Mouse (Mus musculus) heart, embryonic 10.5 days (tissue): ENCODE data around the gene Tpx2. TPM values are rescaled to one million over a fixed set of nuclear protein-coding genes. Genes with fewer than 3 reads are reported as not detected.

Experiments used
- DNase-seq: peaks from one replicate; pipeline ENCODE4 v3.0.0-alpha.2; 2017; ENCODE audit warnings: low spot score
- H3K27ac ChIP-seq: fragments of 300-500 bp; sonication (generic); 2 replicates; pipeline ENCODE4 v1.5.1; 2016; ENCODE audit warnings: mild to moderate bottlenecking
- H3K27me3 ChIP-seq: fragments of 300-500 bp; sonication (generic); 2 replicates; pipeline ENCODE4 v1.6.1; 2016; ENCODE audit warnings: mild to moderate bottlenecking; ENCODE audit not compliant: poor library complexity, insufficient read depth, severe bottlenecking
- H3K36me3 ChIP-seq: fragments of 300-500 bp; sonication (generic); 2 replicates; pipeline ENCODE4 v1.6.1; 2016; ENCODE audit warnings: mild to moderate bottlenecking, moderate library complexity
- H3K4me1 ChIP-seq: fragments of 300-500 bp; sonication (generic); 2 replicates; pipeline ENCODE4 v1.6.1; 2016; ENCODE audit warnings: mild to moderate bottlenecking
- H3K4me3 ChIP-seq: fragments of 300-500 bp; sonication (generic); 2 replicates; pipeline ENCODE4 v1.5.1; 2016; ENCODE audit warnings: mild to moderate bottlenecking, moderate library complexity
- H3K9me3 ChIP-seq: fragments of 300-500 bp; sonication (generic); 2 replicates; pipeline ENCODE4 v1.6.1; 2016; ENCODE audit warnings: mild to moderate bottlenecking, moderate library complexity
- WGBS: fragments of 180-500 bp; shearing (Covaris S2); methylation state at CpG from one replicate; pipeline ENCODE4 v1.1.7; 2016; 5-methylcytosine and 5-hydroxymethylcytosine counted together
- polyA plus RNA-seq: library from polyadenylated mRNA; unstranded; fragments of >200 nt; fragmentation: Nextera tagmentation; extraction: Ambion mirVana; gene quantifications from 2 replicates; pipeline ENCODE4 v1.2.1, GENCODE M21; 2016

Gene Tpx2
- polyA plus RNA-seq, 1 experiment from 2014 or later: 97.0 TPM

DNA sequence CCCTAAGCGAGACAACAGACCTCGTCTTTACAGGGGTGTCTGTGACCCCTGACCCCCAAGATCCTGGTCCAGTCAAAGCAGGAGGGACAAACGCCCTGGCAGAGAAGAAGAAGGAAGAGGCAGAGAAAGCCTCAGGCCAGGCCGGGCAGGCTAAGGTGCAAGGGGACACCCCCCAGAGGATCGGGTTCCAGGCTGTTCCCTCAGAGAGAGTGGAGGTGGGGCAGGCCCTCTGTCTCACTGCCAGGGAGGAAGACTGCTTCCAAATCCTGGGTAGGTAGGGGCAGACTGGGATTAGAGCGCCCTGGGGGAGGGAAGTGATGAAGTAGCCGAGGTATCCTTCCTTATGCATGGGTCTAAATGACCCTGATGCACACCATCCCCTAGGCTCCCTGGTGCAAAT lies 65.7 kb downstream of the Tpx2 start:
- no peak overlapping the region for H3K4me3 ChIP-seq
- no peaks in the 10 kb centered on the region for H3K9me3 ChIP-seq
- DNase-seq: no peak
- H3K27me3 ChIP-seq: peaks cover 65% of the 10 kb centered on the region
- H3K36me3 ChIP-seq: no peaks in the 10 kb centered on the region
- 34% methylated on average over 7 of the region's 7 CpGs for WGBS
- H3K4me1 ChIP-seq: peaks cover 42% of the 10 kb centered on the region
- no peak overlapping the region for H3K27ac ChIP-seq

DNA sequence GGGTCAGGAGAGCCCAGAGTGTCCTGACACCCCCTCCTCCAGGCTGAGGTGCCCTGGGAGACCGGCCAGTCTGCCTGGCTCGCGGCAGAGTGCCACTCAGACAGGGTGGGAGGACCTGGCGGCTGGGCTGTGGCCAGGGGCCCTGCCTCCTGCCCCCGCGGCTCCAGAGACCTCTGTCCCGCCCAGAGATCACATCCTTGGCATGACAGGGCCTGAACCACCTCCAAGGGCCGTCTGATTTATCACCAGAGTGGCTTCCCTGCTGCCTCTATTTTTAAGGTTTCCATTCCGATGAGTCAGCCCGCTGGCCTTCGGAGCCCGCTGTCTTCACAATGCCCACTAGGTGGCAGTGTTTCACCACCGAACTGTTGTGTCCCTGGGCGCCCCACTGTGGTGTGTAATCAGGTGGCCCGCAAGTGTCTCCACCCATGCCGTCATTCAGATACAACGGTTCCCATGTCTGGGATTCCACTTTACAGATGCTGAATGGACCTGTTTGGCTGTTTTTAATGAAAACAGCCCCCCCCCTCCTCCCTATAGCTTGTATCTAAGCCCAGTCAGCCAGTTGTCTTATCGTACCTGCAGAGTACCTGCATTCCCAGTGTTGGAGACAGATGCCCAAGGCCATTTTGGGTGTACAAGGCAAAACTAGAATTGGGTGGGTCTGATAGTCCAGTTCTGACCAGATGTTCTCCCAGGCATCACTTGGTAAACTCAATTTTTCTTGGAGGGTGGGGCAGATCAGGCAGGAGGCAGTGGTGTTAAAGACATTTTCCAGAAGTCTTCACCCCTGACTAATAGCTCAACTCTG lies 66.8 kb downstream of the Tpx2 start:
- H3K27me3 ChIP-seq: peaks cover 65% of the 10 kb centered on the region
- peaks cover 49% of the 10 kb centered on the region for H3K4me1 ChIP-seq
- H3K9me3 ChIP-seq: no peaks in the 10 kb centered on the region
- H3K27ac ChIP-seq: no peak overlapping the region
- WGBS: 4% methylated on average over 18 of the region's 18 CpGs
- H3K4me3 ChIP-seq: peak overlapping the region; percentile 49
- H3K36me3 ChIP-seq: no peaks in the 10 kb centered on the region
- peak; percentile 89 for DNase-seq

GRCm38 (mm10) chr2:152915453-152915852 lies 67.7 kb downstream of the Tpx2 start:
- Histone ChIP-seq H3K9me3 (no peaks in the 10 kb centered on the region), H3K4me1 (peaks cover 49% of the 10 kb centered on the region), H3K27ac (no peak overlapping the region), H3K4me3 (no peak overlapping the region), H3K27me3 (peaks cover 67% of the 10 kb centered on the region), H3K36me3 (no peaks in the 10 kb centered on the region)
- WGBS: 67% methylated on average over 4 of the region's 4 CpGs
- no peak for DNase-seq

DNA sequence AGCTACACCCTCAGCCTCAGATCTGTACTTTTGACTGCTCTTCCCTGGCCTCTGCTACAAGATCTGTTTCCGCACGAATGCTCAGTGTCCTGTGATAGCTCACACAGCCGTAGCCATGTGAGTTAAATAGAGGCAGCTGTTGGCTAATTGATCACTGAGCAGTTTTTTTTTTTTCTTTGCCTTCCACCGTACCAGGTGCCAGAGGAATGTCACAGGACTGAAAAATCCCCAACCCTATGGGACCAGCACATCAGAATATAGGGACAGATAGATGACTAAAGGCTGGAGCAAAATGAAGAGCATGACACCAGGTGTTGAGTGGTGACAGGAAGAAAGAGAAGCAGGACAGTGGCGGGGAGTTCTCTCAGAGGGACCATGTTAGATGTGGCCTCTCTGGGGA lies 68.3 kb downstream of the Tpx2 start:
- Histone ChIP-seq H3K36me3 (no peaks in the 10 kb centered on the region), H3K4me3 (no peak overlapping the region), H3K27ac (no peak overlapping the region), H3K4me1 (peaks cover 46% of the 10 kb centered on the region), H3K27me3 (peaks cover 67% of the 10 kb centered on the region), H3K9me3 (no peaks in the 10 kb centered on the region)
- WGBS: 47% methylated on average over 5 of the region's 5 CpGs
- DNase-seq: no peak

- Histone ChIP-seq H3K36me3 (no peaks in the 10 kb centered on the region), H3K4me1 (peaks cover 47% of the 10 kb centered on the region), H3K27me3 (peaks cover 57% of the 10 kb centered on the region), H3K27ac (0 out of 2 replicates have a peak overlapping the region, but pooled peaks have one; percentile 36), H3K9me3 (no peaks in the 10 kb centered on the region), H3K4me3 (no peak overlapping the region)
- DNase-seq: no peak
- WGBS: 50% methylated on average over 9 of the region's 9 CpGs
These were observed 69.9 kb downstream of the Tpx2 start for GRCm38 (mm10) chr2:152917671-152918070.

DNA sequence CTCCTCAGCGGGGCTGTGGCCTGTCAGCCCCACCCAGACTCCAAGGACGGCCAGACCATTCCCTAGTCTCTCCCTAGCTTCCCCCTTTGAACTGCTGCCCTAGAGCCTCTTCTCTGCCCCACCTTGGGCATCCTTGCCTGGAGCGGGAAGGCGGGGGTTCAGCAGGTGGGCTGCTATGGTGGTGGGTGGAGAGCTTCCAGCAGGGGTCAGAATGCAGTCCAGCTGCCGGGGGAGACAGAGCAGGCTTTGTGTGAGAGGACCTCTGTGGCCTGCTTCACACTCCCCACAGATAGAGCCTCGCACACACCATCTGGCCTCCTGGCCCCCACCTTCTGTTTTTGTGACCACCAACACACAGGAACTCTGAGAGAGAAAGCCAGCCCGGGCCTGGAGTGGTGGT lies 74.6 kb downstream of the Tpx2 start:
- 32% methylated on average over 7 of the region's 7 CpGs for WGBS
- no peak for DNase-seq
- H3K4me1 ChIP-seq: peaks cover 62% of the 10 kb centered on the region
- H3K9me3 ChIP-seq: no peaks in the 10 kb centered on the region
- H3K27ac ChIP-seq: peak overlapping the region; percentile 45
- no peaks in the 10 kb centered on the region for H3K36me3 ChIP-seq
- peaks cover 35% of the 10 kb centered on the region; the same call in 1 of the 2 replicates for H3K27me3 ChIP-seq
- no peak overlapping the region for H3K4me3 ChIP-seq

DNA sequence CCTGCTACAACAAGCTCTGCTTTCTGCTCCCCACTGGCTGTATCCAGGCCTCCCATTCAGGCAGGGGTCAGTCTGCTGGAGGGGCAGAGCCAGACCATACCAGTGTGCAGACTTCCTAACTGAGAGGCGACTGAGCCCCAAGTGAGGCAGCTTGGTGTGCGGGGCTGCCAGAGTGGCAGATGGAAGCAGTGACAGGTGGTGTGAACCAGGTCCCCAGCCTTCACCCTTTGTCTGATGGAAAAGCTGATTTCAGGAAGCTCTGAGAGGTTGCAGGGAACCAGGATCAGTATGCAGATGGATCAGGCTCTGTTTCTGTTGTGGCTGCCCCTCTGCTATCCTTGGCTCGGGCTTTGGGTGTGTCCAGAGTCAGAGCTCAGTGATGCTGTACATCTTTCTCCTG lies 75.9 kb downstream of the Tpx2 start:
- Histone ChIP-seq H3K9me3 (no peaks in the 10 kb centered on the region), H3K4me1 (peaks cover 61% of the 10 kb centered on the region), H3K36me3 (no peaks in the 10 kb centered on the region), H3K4me3 (no peak overlapping the region), H3K27me3 (peaks cover 33% of the 10 kb centered on the region; the same call in 1 of the 2 replicates), H3K27ac (0 out of 2 replicates have a peak overlapping the region, but pooled peaks have one; percentile 48)
- no peak for DNase-seq
- WGBS: 79% methylated on average over 3 of the region's 3 CpGs

DNA sequence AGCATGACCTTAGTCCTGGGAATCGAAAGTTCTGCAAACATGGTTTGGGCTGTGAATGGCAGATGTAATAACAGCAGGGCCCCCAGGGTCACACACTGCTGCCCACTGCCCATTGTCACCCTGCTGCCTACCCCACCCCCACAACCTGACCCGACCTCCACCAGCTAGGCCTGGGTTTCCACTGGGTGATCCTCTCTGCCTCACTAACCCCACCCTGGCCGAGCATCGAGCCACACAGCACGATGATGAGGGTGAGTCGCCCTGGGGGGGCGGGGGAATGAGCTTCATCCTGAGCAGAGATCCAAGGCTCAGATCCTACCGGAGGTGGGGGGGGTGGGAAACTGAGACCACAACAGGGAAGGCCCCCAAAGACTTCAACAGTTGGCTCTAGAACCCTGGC lies 76.4 kb downstream of the Tpx2 start:
- Histone ChIP-seq H3K27ac (peak overlapping the region; percentile 48), H3K27me3 (peaks cover 33% of the 10 kb centered on the region; the same call in 1 of the 2 replicates), H3K4me1 (peaks cover 56% of the 10 kb centered on the region), H3K4me3 (no peak overlapping the region), H3K9me3 (no peaks in the 10 kb centered on the region), H3K36me3 (no peaks in the 10 kb centered on the region)
- no peak for DNase-seq
- 65% methylated on average over 8 of the region's 8 CpGs for WGBS

- no peak overlapping the region for H3K4me3 ChIP-seq
- whole genome bisulfite sequencing: 59% methylated on average over 5 of the region's 5 CpGs
- H3K4me1 ChIP-seq: peaks cover 56% of the 10 kb centered on the region
- H3K27ac ChIP-seq: peak overlapping the region; percentile 75
- no peak for DNase-seq
- H3K9me3 ChIP-seq: no peaks in the 10 kb centered on the region
- H3K27me3 ChIP-seq: peaks cover 33% of the 10 kb centered on the region; the same call in 1 of the 2 replicates
- no peaks in the 10 kb centered on the region for H3K36me3 ChIP-seq
These were observed 76.8 kb downstream of the Tpx2 start for GRCm38 (mm10) chr2:152924543-152924942.

DNA sequence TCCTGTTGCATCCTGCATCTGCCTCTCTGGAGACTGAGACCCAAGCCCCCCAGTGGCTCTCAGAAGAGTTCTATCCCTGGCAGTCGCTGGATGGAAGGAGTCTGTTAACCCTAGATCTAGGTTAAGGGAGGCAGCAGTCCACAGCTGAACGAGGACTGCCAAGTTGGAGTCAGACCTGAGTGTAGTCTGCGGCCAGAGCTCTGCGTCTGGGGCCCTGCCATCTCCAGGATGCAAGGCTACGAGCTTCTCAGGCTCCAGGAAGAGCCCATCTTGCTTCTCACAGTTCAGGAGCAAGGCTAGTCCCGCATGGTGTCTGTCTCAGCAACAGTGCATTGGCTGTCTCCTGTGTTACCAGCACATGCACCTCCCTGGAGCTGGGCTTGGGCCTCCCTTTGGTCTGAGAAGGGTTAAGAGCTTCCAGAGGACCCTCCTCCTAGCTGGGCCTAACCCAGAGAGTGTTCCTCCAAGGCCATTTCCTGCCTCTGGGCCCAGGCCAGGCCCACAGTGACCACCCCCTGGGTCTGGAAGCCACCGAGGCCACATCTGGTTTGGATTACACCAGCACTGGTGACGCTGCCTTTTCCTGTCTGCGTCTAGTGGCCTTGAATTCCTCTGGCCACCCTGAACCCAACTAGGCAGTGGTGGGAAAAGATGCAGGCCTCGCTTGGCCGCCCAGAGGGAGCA lies 77.6 kb downstream of the Tpx2 start:
- Histone ChIP-seq H3K9me3 (no peaks in the 10 kb centered on the region), H3K4me3 (no peak overlapping the region), H3K27ac (peak overlapping the region; percentile 75), H3K27me3 (peaks cover 36% of the 10 kb centered on the region; the same call in 1 of the 2 replicates), H3K4me1 (peaks cover 62% of the 10 kb centered on the region), H3K36me3 (no peaks in the 10 kb centered on the region)
- DNase-seq: no peak
- 38% methylated on average over 11 of the region's 11 CpGs for WGBS

- Histone ChIP-seq H3K36me3 (no peaks in the 10 kb centered on the region), H3K4me1 (peaks cover 74% of the 10 kb centered on the region), H3K4me3 (no peak overlapping the region), H3K9me3 (no peaks in the 10 kb centered on the region), H3K27me3 (peaks cover 41% of the 10 kb centered on the region), H3K27ac (peak overlapping the region; percentile 54; the same call in 1 of the 2 replicates)
- DNase-seq: no peak
- 73% methylated on average over 9 of the region's 9 CpGs for whole genome bisulfite sequencing
These were observed 79.1 kb downstream of the Tpx2 start for GRCm38 (mm10) chr2:152926896-152927295.

GRCm38 (mm10) chr2:152927371-152927770 lies 79.6 kb downstream of the Tpx2 start:
- 39% methylated on average over 5 of the region's 5 CpGs for WGBS
- H3K4me3 ChIP-seq: no peak overlapping the region
- no peaks in the 10 kb centered on the region for H3K9me3 ChIP-seq
- no peak for DNase-seq
- peaks cover 74% of the 10 kb centered on the region for H3K4me1 ChIP-seq
- peak overlapping the region; percentile 54; the same call in 1 of the 2 replicates for H3K27ac ChIP-seq
- peaks cover 41% of the 10 kb centered on the region for H3K27me3 ChIP-seq
- H3K36me3 ChIP-seq: no peaks in the 10 kb centered on the region
